Mouse (Mus musculus) CH12.LX (cell line): ENCODE results near the gene Zfr2. TPM values are rescaled to one million over a fixed set of nuclear protein-coding genes. Genes with fewer than 3 reads are reported as not detected.

Experiments used
- DNase-seq: peaks from one replicate; pipeline ENCODE4 v3.0.0-alpha.2; 2013; ENCODE audit errors: extremely low read depth
- H3K27ac ChIP-seq: 2 replicates; pipeline ENCODE4 v1.5.1; 2012; ENCODE audit warnings: low read depth, mild to moderate bottlenecking, control low read depth, moderate library complexity; ENCODE audit not compliant: insufficient read depth
- H3K27me3 ChIP-seq: replicated peaks from 2 replicates; pipeline ENCODE3; 2012; ENCODE audit warnings: inconsistent platforms
- H3K36me3 ChIP-seq, 2 experiments: replicated peaks in 1 of 2; 2 replicates each; pipeline versions ENCODE3 to v1.6.1; 2012; ENCODE audit warnings: inconsistent platforms in 1 of 2, low read length in 1 of 2, mild to moderate bottlenecking in 1 of 2, mixed read lengths in 1 of 2, moderate library complexity in 1 of 2; ENCODE audit not compliant: control insufficient read depth in 1 of 2, insufficient read depth in 1 of 2
- H3K4me1 ChIP-seq, 2 experiments: 2 replicates each; pipeline ENCODE4 v1.6.1; 2012; ENCODE audit warnings: inconsistent platforms in 1 of 2, moderate library complexity in 1 of 2; ENCODE audit not compliant: insufficient read depth in 2 of 2, control insufficient read depth in 1 of 2
- H3K4me2 ChIP-seq: 2 replicates; pipeline ENCODE4 v1.6.1; 2012; ENCODE audit warnings: low read depth, mild to moderate bottlenecking, control low read depth; ENCODE audit not compliant: poor library complexity, insufficient read depth, severe bottlenecking
- H3K4me3 ChIP-seq, 3 experiments: fragments of 150-350 bp in 1 of 3; sonication (generic) in 1 of 3; replicated peaks in 1 of 3; 2 replicates each; pipeline versions ENCODE3 to v1.5.1; 2011 to 2012; ENCODE audit warnings: low read depth in 2 of 3, low read length in 2 of 3, mild to moderate bottlenecking in 2 of 3, moderate library complexity in 2 of 3, control low read depth in 1 of 3, improper control_type of control experiment in 1 of 3, inconsistent platforms in 1 of 3, mixed read lengths in 1 of 3; ENCODE audit not compliant: poor library complexity in 1 of 3
- H3K79me2 ChIP-seq: replicated peaks from 2 replicates; pipeline ENCODE4 v1.6.1; 2012; ENCODE audit warnings: mild to moderate bottlenecking, moderate library complexity; ENCODE audit not compliant: control insufficient read depth, poor library complexity, insufficient read depth, severe bottlenecking; ENCODE audit errors: extremely low read depth
- H3K9ac ChIP-seq: 2 replicates; pipeline ENCODE4 v1.6.1; 2012; ENCODE audit warnings: low read depth, mild to moderate bottlenecking, control low read depth, moderate library complexity; ENCODE audit not compliant: insufficient read depth
- H3K9me3 ChIP-seq: replicated peaks from 2 replicates; pipeline ENCODE3; 2012; ENCODE audit warnings: low read length, inconsistent platforms, mixed read lengths
- CHD1 ChIP-seq: IDR thresholded peaks from 2 replicates; pipeline ENCODE4 v1.6.1; 2012; ENCODE audit warnings: low read depth, low read length, improper control_type of control experiment, inconsistent platforms
- CHD2 ChIP-seq: IDR thresholded peaks from 2 replicates; pipeline ENCODE4 v1.6.1; 2011; ENCODE audit warnings: low read length, improper control_type of control experiment
- CTCF ChIP-seq, 2 experiments: IDR thresholded peaks in 1 of 2; conservative IDR thresholded peaks in 1 of 2; 2 replicates each; pipeline ENCODE4 v1.5.1; 2011 to 2012; ENCODE audit warnings: low read depth in 2 of 2, low read length in 2 of 2, improper control_type of control experiment in 1 of 2, inconsistent platforms in 1 of 2, mild to moderate bottlenecking in 1 of 2, moderate library complexity in 1 of 2
- ELF1 ChIP-seq: IDR thresholded peaks from 2 replicates; pipeline ENCODE4 v1.6.1; 2014; ENCODE audit warnings: low read depth, mild to moderate bottlenecking, inconsistent platforms, low read length, improper control_type of control experiment
- GABPA ChIP-seq: IDR thresholded peaks from 2 replicates; pipeline ENCODE4 v1.6.1; 2012; ENCODE audit warnings: low read depth, low read length, improper control_type of control experiment, inconsistent platforms; ENCODE audit not compliant: insufficient replicate concordance
- HCFC1 ChIP-seq: IDR thresholded peaks from 2 replicates; pipeline ENCODE4 v1.6.1; 2012; ENCODE audit warnings: low read depth, mild to moderate bottlenecking, inconsistent platforms, low read length, improper control_type of control experiment
- IRF4 ChIP-seq: IDR thresholded peaks from 2 replicates; pipeline ENCODE4 v1.6.1; 2014; ENCODE audit warnings: low read depth, mild to moderate bottlenecking, inconsistent platforms, low read length, improper control_type of control experiment
- JUN ChIP-seq: IDR thresholded peaks from 2 replicates; pipeline ENCODE4 v1.6.1; 2011; ENCODE audit warnings: low read depth, mild to moderate bottlenecking, low read length, improper control_type of control experiment, moderate library complexity; ENCODE audit not compliant: insufficient read depth
- JUND ChIP-seq: conservative IDR thresholded peaks from 2 replicates; pipeline ENCODE4 v1.6.1; 2011; ENCODE audit warnings: low read depth, low read length, improper control_type of control experiment
- MAFK ChIP-seq: IDR thresholded peaks from 2 replicates; pipeline ENCODE4 v1.6.1; 2011; ENCODE audit warnings: low read length, improper control_type of control experiment; ENCODE audit not compliant: insufficient replicate concordance
- MXI1 ChIP-seq: IDR thresholded peaks from 2 replicates; pipeline ENCODE4 v1.6.1; 2011; ENCODE audit warnings: mild to moderate bottlenecking, low read depth, low read length, improper control_type of control experiment
- NELFE ChIP-seq: IDR thresholded peaks from 2 replicates; pipeline ENCODE4 v1.6.1; 2011; ENCODE audit warnings: low read depth, low read length, improper control_type of control experiment
- NRF1 ChIP-seq: IDR thresholded peaks from 2 replicates; pipeline ENCODE4 v1.6.1; 2014; ENCODE audit warnings: low read depth, mild to moderate bottlenecking, inconsistent platforms, low read length, improper control_type of control experiment, moderate library complexity
- PAX5 ChIP-seq: IDR thresholded peaks from 2 replicates; pipeline ENCODE4 v1.6.1; 2012; ENCODE audit warnings: low read length, inconsistent platforms, mixed read lengths
- POLR2A ChIP-seq: IDR thresholded peaks from 2 replicates; pipeline ENCODE4 v1.6.1; 2011; ENCODE audit warnings: low read depth, mild to moderate bottlenecking, improper control_type of control experiment, low read length
- RAD21 ChIP-seq: IDR thresholded peaks from 2 replicates; pipeline ENCODE4 v1.6.1; 2011; ENCODE audit warnings: low read depth, mild to moderate bottlenecking, low read length, improper control_type of control experiment, moderate library complexity
- RCOR1 ChIP-seq: conservative IDR thresholded peaks from 2 replicates; pipeline ENCODE4 v1.6.1; 2012; ENCODE audit warnings: low read depth, mild to moderate bottlenecking, inconsistent platforms, low read length, improper control_type of control experiment
- SIN3A ChIP-seq: IDR thresholded peaks from 2 replicates; pipeline ENCODE4 v1.6.1; 2012; ENCODE audit warnings: low read length, improper control_type of control experiment, inconsistent platforms
- SMC3 ChIP-seq: IDR thresholded peaks from 2 replicates; pipeline ENCODE4 v1.6.1; 2011; ENCODE audit warnings: low read depth, low read length, improper control_type of control experiment
- TCF12 ChIP-seq: IDR thresholded peaks from 2 replicates; pipeline ENCODE4 v1.6.1; 2014; ENCODE audit warnings: low read depth, mild to moderate bottlenecking, inconsistent platforms, low read length, improper control_type of control experiment
- UBTF ChIP-seq: IDR thresholded peaks from 2 replicates; pipeline ENCODE4 v1.6.1; 2012; ENCODE audit warnings: low read depth, mild to moderate bottlenecking, inconsistent platforms, low read length, improper control_type of control experiment, moderate library complexity
- ZMIZ1 ChIP-seq: IDR thresholded peaks from 2 replicates; pipeline ENCODE4 v1.6.1; 2012; ENCODE audit warnings: low read depth, mild to moderate bottlenecking, inconsistent platforms, low read length, improper control_type of control experiment
- dilution Hi-C: fragments of 300-500 bp; cut with MboI; formaldehyde crosslinking; loops from 2 replicates; pipeline ENCODE4 v1.14.3; 2020; ENCODE audit warnings: low sequenced_read_pairs; ENCODE audit not compliant: extremely low pct_unique_long_range_greater_than_20kb, extremely low pct_ligation_motif_present
- in situ Hi-C: fragments of 300-500 bp; cut with MboI; formaldehyde crosslinking; loops from 3 replicates; pipeline ENCODE4 v1.14.3; 2019; ENCODE audit warnings: low sequenced_read_pairs, low pct_ligation_motif_present, low pct_unique_long_range_greater_than_20kb, mixed read lengths
- polyA plus RNA-seq: library from polyadenylated mRNA; unstranded; fragments of >175 nt; gene quantifications from 2 replicates; pipeline ENCODE4 v1.2.1, GENCODE M21; 2012; ENCODE audit warnings: low read depth; ENCODE audit not compliant: insufficient read length
- total RNA-seq, 2 experiments: library from RNA; depleted of rRNA; stranded (reverse); fragments of 300-350 nt in 1 of 2; fragments of >200 nt in 1 of 2; gene quantifications; 2 replicates each; pipeline ENCODE4 v1.2.3; 2012 to 2014

Gene Zfr2
- total and polyA plus RNA-seq, 3 experiments: 1.0 to 13.5 (median 2.4) TPM

GRCm38 (mm10) chr10:81238618-81239017 lies 5.7 kb downstream of the Zfr2 start:
- TF ChIP-seq TCF12: no peak
- no peak for TF ChIP-seq JUN
- no peak for TF ChIP-seq CTCF (conservative IDR thresholded peaks at IDR 0.05 in 1 of 2, IDR thresholded peaks at IDR 0.05 in 1 of 2; ENCODE audit: low read depth in 2 of 2, low read length in 2 of 2)
- no peak for TF ChIP-seq JUND
- no peak for TF ChIP-seq PAX5
- no peak for TF ChIP-seq SMC3
- TF ChIP-seq HCFC1: no peak
- TF ChIP-seq IRF4: no peak
- no peak for TF ChIP-seq POLR2A
- H3K4me3 ChIP-seq: no peak overlapping the region
- H3K4me2 ChIP-seq: no peak overlapping the region
- peaks cover 0 to 9% of the 10 kb centered on the region in 2 experiments; a peak in 3 of 4 replicates for H3K4me1 ChIP-seq
- H3K9me3 ChIP-seq: no peaks in the 10 kb centered on the region
- in situ Hi-C loops (loop anchor here (5.0 kb wide), 1 partner anchor 36 kb away; the partner anchor contains the start of gene Nmrk2), dilution Hi-C loops (no loop called here)
- no peak overlapping the region for H3K27ac ChIP-seq
- H3K27me3 ChIP-seq: no peaks in the 10 kb centered on the region
- H3K9ac ChIP-seq: no peak overlapping the region
- no peaks in the 10 kb centered on the region for H3K79me2 ChIP-seq
- peaks cover 0 to 70% of the 10 kb centered on the region in 2 experiments for H3K36me3 ChIP-seq
- DNase-seq: no peak

- H3K27me3 ChIP-seq: no peaks in the 10 kb centered on the region
- no peak overlapping the region for H3K9ac ChIP-seq
- H3K4me2 ChIP-seq: no peak overlapping the region
- peaks cover 0 to 64% of the 10 kb centered on the region in 2 experiments for H3K36me3 ChIP-seq
- no peak overlapping the region for H3K27ac ChIP-seq
- H3K4me3 ChIP-seq: no peak overlapping the region
- TF ChIP-seq CTCF (conservative IDR thresholded peaks at IDR 0.05 in 1 of 2, IDR thresholded peaks at IDR 0.05 in 1 of 2; ENCODE audit: low read depth in 2 of 2, low read length in 2 of 2): peak; percentile 46 to 76
- no peak for TF ChIP-seq NRF1
- TF ChIP-seq RAD21: peak; percentile 41
- TF ChIP-seq SMC3: peak; percentile 71
- TF ChIP-seq HCFC1: no peak
- dilution Hi-C loops (no loop called here), in situ Hi-C loops (no loop called here)
- H3K9me3 ChIP-seq: no peaks in the 10 kb centered on the region
- DNase-seq: peak; percentile 78
- no peaks in the 10 kb centered on the region for H3K79me2 ChIP-seq
- peaks cover 5 to 16% of the 10 kb centered on the region in 2 experiments for H3K4me1 ChIP-seq
These were observed 7.9 kb downstream of the Zfr2 start for GRCm38 (mm10) chr10:81240876-81241275.

- no peak for DNase-seq
- H3K36me3 ChIP-seq: peaks cover 5 to 66% of the 10 kb centered on the region in 2 experiments
- peaks cover 5 to 16% of the 10 kb centered on the region in 2 experiments for H3K4me1 ChIP-seq
- no peak overlapping the region for H3K4me3 ChIP-seq
- no peak overlapping the region for H3K4me2 ChIP-seq
- no peak overlapping the region for H3K27ac ChIP-seq
- H3K27me3 ChIP-seq: no peaks in the 10 kb centered on the region
- dilution Hi-C loops: no loop called here
- no peaks in the 10 kb centered on the region for H3K79me2 ChIP-seq
- in situ Hi-C loops: no loop called here
- H3K9me3 ChIP-seq: no peaks in the 10 kb centered on the region
- TF ChIP-seq MXI1 (no peak), ELF1 (no peak), CTCF (conservative IDR thresholded peaks at IDR 0.05 in 1 of 2, IDR thresholded peaks at IDR 0.05 in 1 of 2; ENCODE audit: low read depth in 2 of 2, low read length in 2 of 2) (no peak), UBTF (no peak), CHD1 (no peak), SIN3A (no peak), JUN (no peak), RCOR1 (no peak), CHD2 (no peak), ZMIZ1 (no peak), MAFK (no peak), POLR2A (no peak), NELFE (no peak), GABPA (no peak)
- H3K9ac ChIP-seq: no peak overlapping the region
These were observed 9.1 kb downstream of the Zfr2 start for GRCm38 (mm10) chr10:81242021-81242420.
